Mouse (Mus musculus): Measurements from ENCODE around the gene Sgcb.

DNA sequence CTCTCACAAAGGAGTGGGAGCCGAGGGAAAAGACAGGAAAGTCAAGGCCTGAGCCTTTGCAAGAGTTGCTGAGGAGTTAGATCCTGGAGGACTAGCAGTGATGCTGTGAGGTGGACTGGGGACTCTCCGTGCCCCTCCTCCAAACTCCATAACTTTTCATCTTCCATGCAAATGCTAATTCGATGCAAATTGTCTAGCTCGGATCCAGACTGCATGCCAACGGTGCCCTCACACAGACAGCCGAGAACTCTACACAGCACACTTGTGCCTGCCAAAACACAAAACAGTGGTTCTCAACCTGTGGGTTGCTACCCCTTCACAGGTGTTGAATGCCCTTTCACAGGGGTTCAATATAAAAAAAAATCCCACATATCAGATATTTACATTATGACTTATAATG is 43.0 kb downstream of the Sgcb start:
- no peak for TF ChIP-seq CTCF (IDR thresholded peaks at IDR 0.05; ENCODE audit: control insufficient read depth, insufficient read depth, insufficient read length)
- no peak for TF ChIP-seq MAX (IDR thresholded peaks at IDR 0.05)
- no peak for TF ChIP-seq USF1 (IDR thresholded peaks at IDR 0.05; ENCODE audit: low read depth)

Measured in C2C12 (cell line).